Mouse (Mus musculus): ENCODE measurements around the gene Tnks2. TPM values are rescaled to one million over a fixed set of nuclear protein-coding genes. Genes with fewer than 3 reads are reported as not detected.

Tnks2 gene
- polyA plus RNA-seq, 1 experiment = 60.7 TPM

- Histone ChIP-seq H3K4me3 (ENCODE audit: insufficient read depth, low read length) (peak overlapping the region; percentile 74), H3K4me1 (ENCODE audit: control insufficient read depth, insufficient read depth, low read length) (peaks cover 4% of the 10 kb centered on the region; the same call in 1 of the 2 replicates), H3K27ac (ENCODE audit: insufficient read depth, low read length) (peak overlapping the region; percentile 98)
- no peak for TF ChIP-seq CTCF (IDR thresholded peaks at IDR 0.05; ENCODE audit: extremely low read depth, insufficient read depth, low read length)
- TF ChIP-seq POLR2A (IDR thresholded peaks at IDR 0.05; ENCODE audit: extremely low read depth, insufficient read depth, low read length) = no peak
These were observed 92.7 kb downstream of the Tnks2 start for GRCm38 (mm10) chr19:36926553-36927236.

DNA sequence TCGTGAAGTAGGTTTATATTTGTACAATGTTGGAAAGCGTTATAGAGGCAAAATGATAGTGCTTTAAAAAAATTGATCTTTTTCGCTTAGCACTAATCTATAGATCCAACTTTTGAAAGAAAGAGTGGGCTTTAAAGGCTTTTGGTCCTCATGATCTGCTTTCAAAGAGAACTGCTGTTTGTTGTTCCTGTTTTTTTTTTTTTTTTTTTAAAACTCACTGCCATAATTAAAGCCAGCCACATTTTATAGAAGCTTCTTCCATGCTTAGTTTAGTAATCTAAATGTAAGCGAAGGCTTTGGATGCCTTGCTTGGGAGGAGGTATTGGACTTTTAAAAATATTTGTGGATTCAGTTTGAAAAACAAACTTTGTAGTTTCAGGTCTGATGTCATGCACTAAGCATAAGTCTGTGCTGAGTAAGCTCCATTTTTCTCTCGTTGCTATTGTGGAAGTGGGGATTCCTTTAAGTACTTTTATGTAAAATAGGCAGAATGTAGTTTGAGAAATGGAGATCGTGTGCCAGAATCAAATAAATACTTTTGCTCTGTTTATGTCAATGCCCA, 93.8 kb downstream of the Tnks2 start:
- TF ChIP-seq CTCF (IDR thresholded peaks at IDR 0.05; ENCODE audit: extremely low read depth, insufficient read depth, low read length) (no peak), POLR2A (IDR thresholded peaks at IDR 0.05; ENCODE audit: extremely low read depth, insufficient read depth, low read length) (no peak)
- no peak overlapping the region for H3K27ac ChIP-seq (ENCODE audit: insufficient read depth, low read length)
- H3K4me3 ChIP-seq (ENCODE audit: insufficient read depth, low read length) = no peak overlapping the region; the same call in 1 of the 2 replicates
- H3K4me1 ChIP-seq (ENCODE audit: control insufficient read depth, insufficient read depth, low read length) = peaks cover 4% of the 10 kb centered on the region; the same call in 1 of the 2 replicates

DNA sequence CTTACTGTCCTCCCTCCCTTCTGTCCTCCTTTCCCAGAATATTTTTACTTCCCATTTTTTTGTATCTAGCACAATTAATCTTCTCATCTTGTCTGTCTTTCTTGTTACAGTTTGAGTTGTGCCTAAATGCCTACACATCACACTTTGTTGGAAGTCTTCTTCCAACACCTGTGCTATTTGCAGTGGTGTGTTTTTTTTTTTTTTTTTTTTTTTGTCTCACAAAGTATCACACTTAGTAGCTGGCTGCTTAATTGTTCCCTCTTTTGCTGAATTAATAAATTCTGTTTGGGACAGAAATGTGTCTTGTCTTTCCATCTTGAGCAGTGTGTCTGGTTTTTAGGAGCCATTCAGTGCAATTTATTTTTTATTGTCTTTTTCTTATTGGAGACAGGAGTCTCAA, 95.8 kb downstream of the Tnks2 start:
- H3K27ac ChIP-seq (ENCODE audit: insufficient read depth, low read length) = no peak overlapping the region
- peaks cover 4% of the 10 kb centered on the region; the same call in 1 of the 2 replicates for H3K4me1 ChIP-seq (ENCODE audit: control insufficient read depth, insufficient read depth, low read length)
- no peak for TF ChIP-seq CTCF (IDR thresholded peaks at IDR 0.05; ENCODE audit: extremely low read depth, insufficient read depth, low read length)
- TF ChIP-seq POLR2A (IDR thresholded peaks at IDR 0.05; ENCODE audit: extremely low read depth, insufficient read depth, low read length) = no peak
- no peak overlapping the region for H3K4me3 ChIP-seq (ENCODE audit: insufficient read depth, low read length)

- Histone ChIP-seq H3K27ac (ENCODE audit: insufficient read depth, low read length) (no peak overlapping the region), H3K4me3 (ENCODE audit: insufficient read depth, low read length) (no peak overlapping the region), H3K4me1 (ENCODE audit: control insufficient read depth, insufficient read depth, low read length) (no peaks in the 10 kb centered on the region; the same call in 1 of the 2 replicates)
- TF ChIP-seq CTCF (IDR thresholded peaks at IDR 0.05; ENCODE audit: extremely low read depth, insufficient read depth, low read length) = no peak
- TF ChIP-seq POLR2A (IDR thresholded peaks at IDR 0.05; ENCODE audit: extremely low read depth, insufficient read depth, low read length) = no peak
These were observed 98.1 kb downstream of the Tnks2 start for GRCm38 (mm10) chr19:36932097-36932496.

DNA sequence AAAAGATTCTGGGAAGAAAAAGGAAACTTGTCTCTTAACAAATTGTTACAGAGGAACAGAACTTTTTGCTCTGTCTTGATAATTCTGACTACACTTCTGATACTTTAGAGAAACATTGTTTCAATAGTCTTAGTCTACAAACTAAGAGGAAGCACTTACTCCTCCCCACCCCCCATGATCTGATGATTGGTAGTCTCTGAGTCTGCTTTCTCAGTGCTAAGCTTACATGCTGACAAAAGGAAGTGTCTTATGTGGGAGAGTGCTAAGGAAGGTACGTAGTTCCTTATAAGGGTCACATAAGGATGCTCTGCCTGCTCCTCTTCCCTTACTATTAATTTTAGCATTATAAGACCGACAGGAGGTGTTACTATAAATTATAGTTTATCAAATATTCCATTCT, 98.6 kb downstream of the Tnks2 start:
- H3K4me1 ChIP-seq (ENCODE audit: control insufficient read depth, insufficient read depth, low read length) = no peaks in the 10 kb centered on the region; the same call in 1 of the 2 replicates
- no peak overlapping the region for H3K27ac ChIP-seq (ENCODE audit: insufficient read depth, low read length)
- TF ChIP-seq CTCF (IDR thresholded peaks at IDR 0.05; ENCODE audit: extremely low read depth, insufficient read depth, low read length) (no peak), POLR2A (IDR thresholded peaks at IDR 0.05; ENCODE audit: extremely low read depth, insufficient read depth, low read length) (no peak)
- H3K4me3 ChIP-seq (ENCODE audit: insufficient read depth, low read length) = no peak overlapping the region

DNA sequence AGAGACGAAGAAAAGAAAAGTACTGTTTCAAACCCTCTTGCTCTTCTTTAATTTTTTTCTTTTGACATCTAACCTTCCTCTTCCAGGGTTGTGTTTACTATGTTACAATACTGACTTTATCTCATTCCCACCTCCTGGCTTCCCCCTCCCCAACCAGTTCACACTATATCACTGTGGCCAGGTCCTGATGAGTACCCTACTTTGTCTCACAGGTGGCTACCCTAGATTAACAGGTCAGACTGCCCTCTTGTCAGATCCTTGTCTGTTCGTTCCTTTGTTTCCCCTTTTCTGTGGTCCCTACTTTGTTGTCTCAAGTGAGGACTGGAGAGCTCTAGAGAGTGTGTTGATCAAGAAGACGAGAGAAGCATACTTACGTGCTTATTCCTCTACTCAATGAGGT, 102.3 kb downstream of the Tnks2 start:
- Histone ChIP-seq H3K4me1 (ENCODE audit: control insufficient read depth, insufficient read depth, low read length) (no peaks in the 10 kb centered on the region), H3K4me3 (ENCODE audit: insufficient read depth, low read length) (no peak overlapping the region), H3K27ac (ENCODE audit: insufficient read depth, low read length) (no peak overlapping the region)
- TF ChIP-seq CTCF (IDR thresholded peaks at IDR 0.05; ENCODE audit: extremely low read depth, insufficient read depth, low read length) (no peak), POLR2A (IDR thresholded peaks at IDR 0.05; ENCODE audit: extremely low read depth, insufficient read depth, low read length) (no peak)

DNA sequence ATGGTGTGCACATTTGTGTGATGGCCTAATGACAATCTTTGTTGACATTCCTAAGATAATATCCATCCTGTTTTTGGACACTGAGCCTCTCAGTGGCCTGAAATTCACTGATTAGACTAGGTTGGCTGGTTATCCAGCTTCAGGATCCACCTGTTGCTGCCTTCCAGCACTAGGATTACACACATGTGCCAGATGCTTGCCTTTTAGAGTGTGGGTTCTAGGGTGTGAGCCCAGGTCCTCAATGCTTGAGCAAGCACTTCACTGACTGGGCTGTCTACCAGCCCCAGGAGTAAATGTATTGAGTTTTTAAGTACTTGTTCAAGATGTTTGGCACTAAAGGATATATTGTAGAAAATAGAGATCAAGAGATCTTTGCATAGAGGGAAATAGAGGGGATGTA, 104.0 kb downstream of the Tnks2 start:
- TF ChIP-seq POLR2A (IDR thresholded peaks at IDR 0.05; ENCODE audit: extremely low read depth, insufficient read depth, low read length) = no peak
- TF ChIP-seq CTCF (IDR thresholded peaks at IDR 0.05; ENCODE audit: extremely low read depth, insufficient read depth, low read length) = no peak
- no peak overlapping the region for H3K4me3 ChIP-seq (ENCODE audit: insufficient read depth, low read length)
- no peak overlapping the region for H3K27ac ChIP-seq (ENCODE audit: insufficient read depth, low read length)
- no peaks in the 10 kb centered on the region for H3K4me1 ChIP-seq (ENCODE audit: control insufficient read depth, insufficient read depth, low read length)

DNA sequence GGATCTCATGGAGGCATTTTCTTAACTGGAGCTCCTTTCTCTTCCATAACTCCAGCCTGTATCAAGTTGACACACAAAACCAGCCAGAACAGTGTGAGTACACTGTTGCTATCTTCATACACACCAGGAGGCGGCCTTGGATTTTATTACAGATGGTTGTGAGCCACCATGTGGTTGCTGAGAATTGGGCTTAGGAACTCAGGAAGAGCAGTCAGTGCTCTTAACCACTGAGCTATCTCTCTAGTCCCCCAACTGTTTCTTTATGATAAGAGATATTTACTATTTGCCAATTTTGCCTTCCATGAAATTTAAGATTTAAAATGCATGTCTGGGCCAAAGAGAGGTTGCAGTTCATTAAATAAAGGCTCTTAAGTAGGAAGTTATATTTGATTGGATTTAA, 106.0 kb downstream of the Tnks2 start:
- Histone ChIP-seq H3K4me3 (ENCODE audit: insufficient read depth, low read length) (no peak overlapping the region), H3K4me1 (ENCODE audit: control insufficient read depth, insufficient read depth, low read length) (no peaks in the 10 kb centered on the region), H3K27ac (ENCODE audit: insufficient read depth, low read length) (no peak overlapping the region)
- no peak for TF ChIP-seq POLR2A (IDR thresholded peaks at IDR 0.05; ENCODE audit: extremely low read depth, insufficient read depth, low read length)
- TF ChIP-seq CTCF (IDR thresholded peaks at IDR 0.05; ENCODE audit: extremely low read depth, insufficient read depth, low read length) = no peak

Other genes with a start within 250 kb of the Tnks2 start
- 35.1 and 35.3 TPM in 2 replicates for gene Ppp1r3c, start 97.6 kb upstream of the Tnks2 start, polyA plus RNA-seq (2012; rRNA removed)
- 9.2 and 10.6 TPM in 2 replicates for gene Fgfbp3, start 85.4 kb downstream of the Tnks2 start, polyA plus RNA-seq (2012; rRNA removed)
- 12.8 and 13.0 TPM in 2 replicates for gene Btaf1, start 91.8 kb downstream of the Tnks2 start, polyA plus RNA-seq (2012; rRNA removed)

Measured in cortical plate, adult 2 months (tissue).